Mouse (Mus musculus): ENCODE results near the gene Tnrc6b. TPM values are rescaled to one million over a fixed set of nuclear protein-coding genes. Genes with fewer than 3 reads are reported as not detected.

Gene Tnrc6b
- polyA plus RNA-seq, 2 experiments: 8.1 to 8.8 TPM

DNA sequence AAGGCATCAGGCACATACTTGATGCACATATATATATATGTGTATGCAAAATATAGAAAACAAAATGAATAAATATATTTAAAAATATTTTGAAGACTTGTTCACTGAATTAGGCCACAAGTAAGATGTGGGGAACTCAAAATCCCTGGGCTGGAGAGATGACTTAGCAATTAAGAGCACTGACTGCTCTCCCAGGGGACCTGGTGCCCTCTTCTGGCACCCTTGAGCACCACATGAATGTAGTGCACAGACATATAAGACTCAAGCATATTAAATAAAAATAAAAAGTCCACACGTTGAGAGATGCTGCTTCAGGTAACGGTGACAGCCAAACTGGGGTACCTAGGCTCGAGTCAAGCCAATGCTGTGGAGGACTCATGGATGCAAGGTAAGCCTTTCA lies 234.7 kb downstream of the Tnrc6b start:
- no peaks in the 10 kb centered on the region for H3K9me3 ChIP-seq (ENCODE audit: control insufficient read depth, low read length)
- no peaks in the 10 kb centered on the region for H3K27me3 ChIP-seq (ENCODE audit: control insufficient read depth, insufficient read depth, low read length)
- no peak overlapping the region for H3K9ac ChIP-seq (replicated peaks)
- H3K36me3 ChIP-seq (replicated peaks; ENCODE audit: control insufficient read depth, insufficient read depth, low read depth): no peaks in the 10 kb centered on the region
- peak; percentile 38 to 49 (median 42) for DNase-seq (ENCODE audit: low read depth in 3 of 3, low spot score in 3 of 3)
- no peak for ATAC-seq (ENCODE audit: insufficient read depth)
- WGBS (ENCODE audit: insufficient replicate concordance): 27% methylated on average over 3 of the region's 3 CpGs
- H3K27ac ChIP-seq: no peak overlapping the region
- H3K4me2 ChIP-seq (ENCODE audit: low read depth): no peak overlapping the region
- H3K4me3 ChIP-seq (ENCODE audit: insufficient read depth in 1 of 2, low read depth in 2 of 2, low read length in 2 of 2): no peak overlapping the region
- peaks cover 0 to 9% of the 10 kb centered on the region in 2 experiments; a peak in 2 of 4 replicates for H3K4me1 ChIP-seq (replicated peaks; ENCODE audit: control insufficient read depth in 2 of 2, insufficient read depth in 2 of 2, low read length in 1 of 2)
- TF ChIP-seq EP300 (IDR thresholded peaks at IDR 0.05; ENCODE audit: low read depth) (no peak), CTCF (IDR thresholded peaks at IDR 0.05; ENCODE audit: low read depth) (peak; percentile 78)

DNA sequence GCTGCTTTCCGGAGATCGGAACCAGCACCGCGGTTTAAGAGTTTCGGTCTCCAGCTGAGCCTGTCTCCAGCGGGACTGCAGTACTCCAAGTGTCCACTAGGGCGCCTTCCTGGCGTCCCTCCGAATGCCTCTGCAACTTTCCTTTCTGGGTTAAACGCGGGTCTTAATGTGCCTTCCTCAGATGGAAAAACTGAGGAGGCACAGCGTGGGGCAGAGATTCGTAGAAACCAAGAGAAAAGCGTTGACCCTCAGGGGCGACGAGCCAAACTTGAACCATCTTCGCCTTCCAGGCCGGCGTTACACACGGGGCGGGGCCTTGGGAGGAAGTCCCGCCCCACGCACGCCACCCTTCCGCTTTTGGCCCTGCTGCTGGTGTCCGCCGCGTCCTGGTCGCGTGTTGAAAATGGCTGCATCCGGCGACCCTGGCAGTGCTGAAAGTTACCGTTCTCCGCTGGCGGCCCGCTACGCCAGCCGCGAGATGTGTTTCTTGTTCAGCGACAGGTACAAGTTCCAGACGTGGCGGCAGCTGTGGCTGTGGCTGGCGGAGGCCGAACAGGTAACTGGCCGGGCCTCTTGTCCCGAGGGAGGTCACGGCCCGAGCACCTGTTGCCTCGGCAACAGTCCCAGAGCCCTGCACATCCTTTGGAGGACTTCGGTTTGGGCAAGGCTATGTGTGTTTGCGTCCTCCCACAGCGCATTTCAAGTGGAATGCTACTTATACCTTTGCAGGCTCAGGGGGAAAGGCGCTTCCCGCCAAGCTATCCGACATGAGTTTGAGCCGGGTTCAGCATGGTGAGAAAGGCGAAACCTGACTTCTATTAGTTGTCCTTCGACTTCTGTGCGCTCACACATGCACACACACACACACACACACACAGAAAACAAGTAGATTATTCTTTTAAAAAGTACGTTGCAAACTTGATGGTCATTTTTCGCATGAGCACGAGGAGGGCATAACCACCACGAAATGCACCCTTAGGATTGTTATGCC lies 237.3 kb downstream of the Tnrc6b start, which contains the start of gene Adsl:
Gene Adsl, plus strand, starts transcription at position 346 of the 991 bp plus-strand sequence.
- H3K4me3 ChIP-seq (ENCODE audit: insufficient read depth in 1 of 2, low read depth in 2 of 2, low read length in 2 of 2): peak within 1 kb of the TSS; percentile 90 to 94
- peak; percentile 98 for TF ChIP-seq CTCF (IDR thresholded peaks at IDR 0.05; ENCODE audit: low read depth)
- TF ChIP-seq EP300 (IDR thresholded peaks at IDR 0.05; ENCODE audit: low read depth): no peak
- peak within 1 kb of the TSS; percentile 23 for H3K27ac ChIP-seq
- DNase-seq (ENCODE audit: low read depth in 3 of 3, low spot score in 3 of 3): peak; percentile 78 to 81 (median 80)
- H3K9me3 ChIP-seq (ENCODE audit: control insufficient read depth, low read length): no peaks in the 10 kb centered on the region
- peak within 1 kb of the TSS; percentile 89 for H3K4me2 ChIP-seq (ENCODE audit: low read depth)
- ATAC-seq (ENCODE audit: insufficient read depth): peak; percentile 91
- under 1% methylated on average over 63 of the region's 63 CpGs for WGBS (ENCODE audit: insufficient replicate concordance)
- peaks cover 12% of the 10 kb centered on the region for H3K36me3 ChIP-seq (replicated peaks; ENCODE audit: control insufficient read depth, insufficient read depth, low read depth)
- H3K4me1 ChIP-seq (replicated peaks; ENCODE audit: control insufficient read depth in 2 of 2, insufficient read depth in 2 of 2, low read length in 1 of 2): peaks cover 0 to 9% of the 10 kb centered on the region in 2 experiments; a peak in 2 of 4 replicates
- peak within 1 kb of the TSS; percentile 85 for H3K9ac ChIP-seq (replicated peaks)
- no peaks in the 10 kb centered on the region for H3K27me3 ChIP-seq (ENCODE audit: control insufficient read depth, insufficient read depth, low read length)

DNA sequence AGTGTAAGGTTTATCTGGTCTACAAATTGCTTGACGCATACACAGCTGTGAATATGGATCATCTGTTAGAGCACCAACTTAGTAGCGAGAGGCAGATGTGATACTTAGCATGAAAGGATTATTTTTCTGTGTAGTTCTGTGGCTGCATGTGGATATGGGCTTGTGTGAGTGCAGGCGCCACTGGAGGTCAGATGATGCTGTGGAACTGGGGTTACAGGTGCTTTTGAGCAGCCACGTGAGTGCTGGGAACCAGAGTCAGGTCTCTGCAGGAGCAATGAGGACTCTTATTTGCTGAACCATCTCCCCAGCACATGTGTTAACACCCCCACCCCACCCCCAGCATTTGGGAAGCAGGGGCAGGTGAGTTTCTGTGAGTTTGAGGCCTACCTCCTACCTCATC lies 238.3 kb downstream of the Tnrc6b start:
- Histone ChIP-seq H3K4me1 (replicated peaks; ENCODE audit: control insufficient read depth in 2 of 2, insufficient read depth in 2 of 2, low read length in 1 of 2) (peaks cover 0 to 9% of the 10 kb centered on the region in 2 experiments; a peak in 2 of 4 replicates), H3K27me3 (ENCODE audit: control insufficient read depth, insufficient read depth, low read length) (no peaks in the 10 kb centered on the region), H3K27ac (no peak overlapping the region), H3K4me2 (ENCODE audit: low read depth) (peak overlapping the region; percentile 89), H3K9me3 (ENCODE audit: control insufficient read depth, low read length) (no peaks in the 10 kb centered on the region), H3K36me3 (replicated peaks; ENCODE audit: control insufficient read depth, insufficient read depth, low read depth) (peaks cover 22% of the 10 kb centered on the region), H3K4me3 (ENCODE audit: insufficient read depth in 1 of 2, low read depth in 2 of 2, low read length in 2 of 2) (peak overlapping the region; percentile 90 to 94), H3K9ac (replicated peaks) (peak overlapping the region; percentile 85)
- TF ChIP-seq CTCF (IDR thresholded peaks at IDR 0.05; ENCODE audit: low read depth): no peak
- ATAC-seq (ENCODE audit: insufficient read depth) (no peak), DNase-seq (ENCODE audit: low read depth in 3 of 3, low spot score in 3 of 3) (no peak)
- WGBS (ENCODE audit: insufficient replicate concordance): 28% methylated on average over 4 of the region's 4 CpGs

DNA sequence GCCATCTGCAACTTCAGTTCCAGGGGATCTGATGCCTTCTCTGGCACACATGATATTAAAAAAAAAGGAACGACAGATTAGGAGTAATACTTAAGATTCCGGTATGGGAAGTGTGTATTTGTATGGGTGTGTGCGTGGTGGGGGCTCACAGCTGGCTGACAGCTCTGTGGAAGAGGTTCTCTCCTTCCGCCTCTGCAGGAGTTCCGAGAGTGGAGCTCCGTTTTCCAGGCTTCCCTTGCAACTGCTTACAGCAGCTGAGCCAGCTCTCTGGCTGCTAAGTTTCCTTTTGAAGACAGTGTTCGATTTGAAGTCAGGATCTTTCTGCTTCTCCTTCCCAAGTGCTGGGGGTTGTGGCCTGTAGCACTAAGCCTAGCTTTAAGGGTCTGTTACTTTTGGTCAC lies 238.9 kb downstream of the Tnrc6b start:
- Histone ChIP-seq H3K4me1 (replicated peaks; ENCODE audit: control insufficient read depth in 2 of 2, insufficient read depth in 2 of 2, low read length in 1 of 2) (peaks cover 0 to 9% of the 10 kb centered on the region in 2 experiments; a peak in 2 of 4 replicates), H3K9ac (replicated peaks) (no peak overlapping the region), H3K4me2 (ENCODE audit: low read depth) (peak overlapping the region; percentile 89), H3K27ac (no peak overlapping the region), H3K9me3 (ENCODE audit: control insufficient read depth, low read length) (no peaks in the 10 kb centered on the region), H3K36me3 (replicated peaks; ENCODE audit: control insufficient read depth, insufficient read depth, low read depth) (peaks cover 28% of the 10 kb centered on the region), H3K27me3 (ENCODE audit: control insufficient read depth, insufficient read depth, low read length) (no peaks in the 10 kb centered on the region), H3K4me3 (ENCODE audit: insufficient read depth in 1 of 2, low read depth in 2 of 2, low read length in 2 of 2) (peak overlapping the region in 1 of 2 experiments; percentile 90; a peak in 1 of 4 replicates)
- TF ChIP-seq EP300 (IDR thresholded peaks at IDR 0.05; ENCODE audit: low read depth) (no peak), CTCF (IDR thresholded peaks at IDR 0.05; ENCODE audit: low read depth) (no peak)
- WGBS (ENCODE audit: insufficient replicate concordance): 72% methylated on average over 7 of the region's 7 CpGs
- DNase-seq (ENCODE audit: low read depth in 3 of 3, low spot score in 3 of 3) (no peak), ATAC-seq (ENCODE audit: insufficient read depth) (no peak)

DNA sequence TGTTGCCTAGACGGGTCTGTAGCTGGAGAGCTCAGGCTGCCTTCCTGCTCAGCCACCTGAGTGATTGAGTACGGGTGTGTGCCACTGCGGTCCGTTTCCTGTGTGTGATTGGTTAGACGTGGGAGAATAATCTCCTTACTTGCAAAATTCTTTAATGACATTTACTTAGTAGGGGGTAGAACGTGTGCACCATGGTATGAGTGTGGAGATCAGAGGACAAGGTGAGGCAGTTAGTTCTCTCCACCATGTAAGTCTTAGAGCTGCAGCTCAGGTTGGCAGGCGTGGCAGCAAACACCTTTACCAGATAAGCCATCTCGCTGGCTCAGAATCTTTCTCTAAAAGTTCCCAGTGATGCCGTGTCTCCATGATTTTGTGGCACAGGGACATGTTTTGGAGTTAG lies 242.9 kb downstream of the Tnrc6b start:
- no peaks in the 10 kb centered on the region for H3K27me3 ChIP-seq (ENCODE audit: control insufficient read depth, insufficient read depth, low read length)
- peaks cover 47% of the 10 kb centered on the region for H3K36me3 ChIP-seq (replicated peaks; ENCODE audit: control insufficient read depth, insufficient read depth, low read depth)
- no peaks in the 10 kb centered on the region for H3K9me3 ChIP-seq (ENCODE audit: control insufficient read depth, low read length)
- H3K27ac ChIP-seq: no peak overlapping the region
- WGBS (ENCODE audit: insufficient replicate concordance): 76% methylated on average over 9 of the region's 9 CpGs
- H3K4me1 ChIP-seq (replicated peaks; ENCODE audit: control insufficient read depth in 2 of 2, insufficient read depth in 2 of 2, low read length in 1 of 2): peaks cover 0 to 6% of the 10 kb centered on the region in 2 experiments; a peak in 2 of 4 replicates
- no peak overlapping the region for H3K4me3 ChIP-seq (ENCODE audit: insufficient read depth in 1 of 2, low read depth in 2 of 2, low read length in 2 of 2)
- ATAC-seq (ENCODE audit: insufficient read depth) (no peak), DNase-seq (ENCODE audit: low read depth in 3 of 3, low spot score in 3 of 3) (no peak)
- no peak overlapping the region for H3K4me2 ChIP-seq (ENCODE audit: low read depth)
- TF ChIP-seq EP300 (IDR thresholded peaks at IDR 0.05; ENCODE audit: low read depth): no peak
- TF ChIP-seq CTCF (IDR thresholded peaks at IDR 0.05; ENCODE audit: low read depth): no peak
- H3K9ac ChIP-seq (replicated peaks): no peak overlapping the region
